Mouse (Mus musculus): Measurements from ENCODE around the gene Agbl3.

DNA sequence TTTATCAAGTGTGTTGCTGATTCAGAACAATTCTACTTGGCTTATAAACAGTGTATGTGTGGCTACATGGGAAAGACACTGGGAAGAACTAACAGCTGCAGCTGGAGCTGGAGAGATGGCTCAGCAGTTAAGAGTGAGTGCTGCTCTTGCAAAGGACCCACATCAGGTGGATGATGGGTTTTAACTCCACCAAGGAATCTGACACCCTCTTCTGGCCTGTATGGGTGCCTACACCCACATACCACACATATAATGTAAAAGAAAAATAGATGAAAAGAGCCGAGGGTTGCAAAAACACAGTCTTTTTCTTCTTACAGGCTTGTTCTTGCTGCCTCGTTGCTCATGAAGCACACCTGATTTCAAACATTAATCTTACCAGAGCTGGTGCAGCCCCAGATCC, 125.9 kb downstream of the Agbl3 start:
- TF ChIP-seq CTCF (IDR thresholded peaks at IDR 0.05; ENCODE audit: extremely low read depth, insufficient read depth, insufficient read length, insufficient replicate concordance) (no peak), POLR2A (IDR thresholded peaks at IDR 0.05; ENCODE audit: low read depth, low read length) (no peak)

Data from spleen, adult 2 months (tissue).